ENCODE assay signal across 31 mouse cellular contexts in the genomic region with DNA sequence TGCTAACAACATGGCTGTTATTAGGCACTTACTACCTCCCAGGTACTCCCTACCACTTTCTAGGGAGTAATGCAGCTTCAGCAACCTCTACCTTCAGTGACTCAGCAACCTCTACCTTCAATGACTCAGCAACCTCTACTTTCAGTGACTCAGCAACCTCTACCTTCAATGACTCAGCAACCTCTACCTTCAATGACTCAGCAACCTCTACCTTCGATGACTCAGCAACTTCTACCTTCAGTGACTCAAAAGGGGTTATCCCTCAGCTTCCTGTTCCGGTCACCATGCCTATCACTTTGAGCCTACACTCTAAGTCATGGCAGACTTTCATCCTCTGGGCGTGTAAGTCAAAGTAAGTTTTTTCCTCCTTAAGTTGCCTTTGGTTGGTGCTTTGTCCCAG. TPM values are rescaled to one million over a fixed set of nuclear protein-coding genes. Genes with fewer than 3 reads are reported as not detected.
A peak's percentile ranks its signal among the peaks of the same experiment; 100 is the strongest.
DNase-seq lines count a peak whose midpoint lies in the region; ATAC-seq and TF ChIP-seq lines count a peak whose summit lies in the region.
"Had no signal": no experiment of that assay in that cellular context is flagged by ENCODE, and none has a peak within 500 bp of the region (broad histone marks: within the 10 kb centered on the region; RNA-seq: fewer than 3 reads in every experiment).

No protein-coding gene starts in this region.

- H3K4me1 ChIP-seq in ES-Bruce4 (ENCODE audit: control insufficient read depth, insufficient read depth, low read length): no peaks in the 10 kb centered on the region
- H3K4me1 ChIP-seq: embryonic facial prominence, embryonic 13.5 days; forebrain, embryonic 12.5 days; hindbrain, embryonic 15.5 days; limb, embryonic 12.5 days; liver, embryonic 12.5 days had no signal

- peak overlapping the region; percentile 28; the same call in 1 of the 2 replicates for H3K27ac ChIP-seq in ES-Bruce4 (ENCODE audit: insufficient read depth, low read length)
- H3K27ac ChIP-seq: embryonic facial prominence, embryonic 13.5 days; forebrain, embryonic 12.5 days; heart, embryonic 15.5 days; hindbrain, embryonic 15.5 days; intestine, embryonic 15.5 days; kidney, embryonic 15.5 days; limb, embryonic 12.5 days; liver, embryonic 12.5 days had no signal

- no peak for TF ChIP-seq CTCF in ES-Bruce4 (IDR thresholded peaks at IDR 0.05; ENCODE audit: low read depth, low read length)

- no peak overlapping the region for H3K9ac ChIP-seq in ES-Bruce4 (ENCODE audit: low read depth, poor library complexity, severe bottlenecking)
- H3K9ac ChIP-seq: embryonic facial prominence, embryonic 13.5 days; forebrain, embryonic 12.5 days; heart, embryonic 15.5 days; hindbrain, embryonic 15.5 days; intestine, embryonic 15.5 days; kidney, embryonic 15.5 days; limb, embryonic 12.5 days; liver, embryonic 12.5 days had no signal

- TF ChIP-seq POLR2A in ES-Bruce4 (IDR thresholded peaks at IDR 0.05; ENCODE audit: insufficient read depth, low read length): no peak

- H3K4me3 ChIP-seq in ES-Bruce4 (ENCODE audit: low read depth, low read length): no peak overlapping the region
- H3K4me3 ChIP-seq: embryonic facial prominence, embryonic 13.5 days; erythroblast, embryonic 14.5 days; forebrain, embryonic 12.5 days; heart, embryonic 15.5 days; hindbrain, embryonic 15.5 days; intestine, embryonic 15.5 days; kidney, embryonic 15.5 days; limb, embryonic 12.5 days; liver, embryonic 12.5 days had no signal

- H3K27me3 ChIP-seq in ES-Bruce4 (ENCODE audit: control insufficient read depth, insufficient read depth, low read length, poor library complexity, severe bottlenecking): no peaks in the 10 kb centered on the region
- H3K27me3 ChIP-seq: embryonic facial prominence, embryonic 13.5 days; forebrain, embryonic 12.5 days; hindbrain, embryonic 15.5 days; intestine, embryonic 15.5 days; kidney, embryonic 15.5 days; limb, embryonic 12.5 days; liver, embryonic 12.5 days had no signal

- peak; percentile 12 for DNase-seq in CD4-positive, CD25-positive, alpha-beta regulatory T cell, adult 2 months (ENCODE audit: low read depth, low spot score)
- peak; percentile 5 for DNase-seq in c-Kit-negative CD71-positive TER-119-positive erythroid progenitor cells, embryonic 14.5 days (ENCODE audit: low read depth, low spot score)
- DNase-seq in layer of hippocampus, adult 8-10 months (ENCODE audit: low spot score in 2 of 2): no peak
- DNase-seq in right cerebral cortex, adult 18-20 months: no peak
- no peak for DNase-seq in right cerebral cortex, postnatal 14 days
- DNase-seq: adrenal gland, postnatal 14 days; cerebellum, adult 9-11 months; heart, postnatal 4 days; kidney, postnatal 36 days; lung, adult 18-20 months; midbrain, embryonic 14.5 days; right cerebral cortex, postnatal 4 days; thymus, postnatal 14 days had no signal

- no peak for ATAC-seq in CD4-positive, CD25-positive, alpha-beta regulatory T cell, adult 4 months
- peak; percentile 49 for ATAC-seq in megakaryocyte progenitor cell, adult 5-6 weeks (replicated peaks; ENCODE audit: poor library complexity)
- ATAC-seq: intestine, embryonic 15.5 days; liver, embryonic 12.5 days had no signal

- H3K9me3 ChIP-seq in ES-Bruce4 (replicated peaks; ENCODE audit: control insufficient read depth, insufficient read depth, low read length, poor library complexity, severe bottlenecking): peaks cover 8% of the 10 kb centered on the region
- H3K9me3 ChIP-seq: embryonic facial prominence, embryonic 13.5 days; heart, embryonic 15.5 days; hindbrain, embryonic 15.5 days; kidney, embryonic 15.5 days; liver, embryonic 12.5 days had no signal

- no peak for TF ChIP-seq EP300 in ES-Bruce4 (IDR thresholded peaks at IDR 0.05; ENCODE audit: insufficient read depth, low read depth, low read length)

- no peaks in the 10 kb centered on the region for H3K36me3 ChIP-seq in ES-Bruce4 (ENCODE audit: control insufficient read depth, insufficient read depth, low read length, poor library complexity, severe bottlenecking)
- H3K36me3 ChIP-seq: embryonic facial prominence, embryonic 13.5 days; forebrain, embryonic 12.5 days; heart, embryonic 15.5 days; hindbrain, embryonic 15.5 days; intestine, embryonic 15.5 days; kidney, embryonic 15.5 days; limb, embryonic 12.5 days; liver, embryonic 12.5 days had no signal

RNA-seq across cellular contexts. Expression of gene Serpina11, which starts 10.8 kb away (rescaled TPM):
- not detected for polyA plus RNA-seq in CD4-positive, CD25-positive, alpha-beta regulatory T cell, adult 4 months (2017; shearing (Covaris generic))
- polyA plus RNA-seq in ES-Bruce4 (2011; ENCODE audit: insufficient read depth, insufficient read length, low read depth, missing spikeins): not detected in 2 replicates
- 0.22 TPM in 1 of 2 replicates, not detected in the other for total RNA-seq in megakaryocyte progenitor cell, adult 5-6 weeks (2015)
- not detected in 2 replicates for total RNA-seq in megakaryocyte progenitor cell, adult 5-6 weeks (2017)
- not detected for total RNA-seq in layer of hippocampus, adult 8-10 months (2022)
- total RNA-seq: heart, postnatal 4 days; left cerebral cortex, postnatal 14 days; megakaryocyte-erythroid progenitor cell, adult 5-6 weeks had no signal
- polyA plus RNA-seq: brain, embryonic 14.5 days; embryonic facial prominence, embryonic 13.5 days; erythroblast, embryonic 14.5 days; forebrain, embryonic 12.5 days; heart, embryonic 15.5 days; hindbrain, embryonic 15.5 days; kidney, embryonic 15.5 days; limb, embryonic 12.5 days; midbrain, embryonic 14.5 days; neural tube, embryonic 11.5 days; stomach, embryonic 14.5 days had no signal

RNA-seq across cellular contexts. Expression of gene Serpina9, which starts 13.0 kb away (rescaled TPM):
- polyA plus RNA-seq in CD4-positive, CD25-positive, alpha-beta regulatory T cell, adult 4 months (2017; shearing (Covaris generic)): 1 to 10 TPM; 1.8 to 4.8 TPM
- polyA plus RNA-seq in ES-Bruce4 (2011; ENCODE audit: insufficient read depth, insufficient read length, low read depth, missing spikeins): not detected in 2 replicates
- not detected in 2 replicates for total RNA-seq in megakaryocyte progenitor cell, adult 5-6 weeks (2015)
- total RNA-seq in megakaryocyte progenitor cell, adult 5-6 weeks (2017): not detected in 2 replicates
- total RNA-seq in layer of hippocampus, adult 8-10 months (2022): under 1 TPM; 0.10 to 0.32 (median 0.14) TPM
- total RNA-seq: gastrocnemius, postnatal 4 days; heart, postnatal 4 days; megakaryocyte-erythroid progenitor cell, adult 5-6 weeks had no signal
- polyA plus RNA-seq: erythroblast, embryonic 14.5 days; forebrain, embryonic 12.5 days; intestine, embryonic 15.5 days; kidney, embryonic 15.5 days; limb, embryonic 12.5 days; liver, embryonic 12.5 days; midbrain, embryonic 14.5 days; neural tube, embryonic 11.5 days; stomach, embryonic 14.5 days had no signal

RNA-seq across cellular contexts. Expression of gene Serpina1e, which starts 41.8 kb away (rescaled TPM):
- not detected for polyA plus RNA-seq in CD4-positive, CD25-positive, alpha-beta regulatory T cell, adult 4 months (2017; shearing (Covaris generic))
- not detected in 2 replicates for polyA plus RNA-seq in ES-Bruce4 (2011; ENCODE audit: insufficient read depth, insufficient read length, low read depth, missing spikeins)
- total RNA-seq in megakaryocyte progenitor cell, adult 5-6 weeks (2015): not detected in 2 replicates
- total RNA-seq in megakaryocyte progenitor cell, adult 5-6 weeks (2017): not detected in 2 replicates
- total RNA-seq in layer of hippocampus, adult 8-10 months (2022): under 1 TPM in 1 of 4 experiments, not detected in 3; 0.34 TPM
- total RNA-seq: left cerebral cortex, postnatal 14 days; megakaryocyte-erythroid progenitor cell, adult 5-6 weeks had no signal
- polyA plus RNA-seq: embryonic facial prominence, embryonic 13.5 days; erythroblast, embryonic 14.5 days; forebrain, embryonic 12.5 days; limb, embryonic 12.5 days; midbrain, embryonic 14.5 days; neural tube, embryonic 11.5 days had no signal

RNA-seq across cellular contexts. Expression of gene Serpina12, which starts 43.6 kb away (rescaled TPM):
- under 1 TPM in 1 of 2 experiments, not detected in 1; 0.26 TPM for polyA plus RNA-seq in CD4-positive, CD25-positive, alpha-beta regulatory T cell, adult 4 months (2017; shearing (Covaris generic))
- polyA plus RNA-seq in ES-Bruce4 (2011; ENCODE audit: insufficient read depth, insufficient read length, low read depth, missing spikeins): not detected in 2 replicates
- total RNA-seq in megakaryocyte progenitor cell, adult 5-6 weeks (2015): 0.24 TPM in 1 of 2 replicates, not detected in the other
- total RNA-seq in megakaryocyte progenitor cell, adult 5-6 weeks (2017): 0.30 TPM in 1 of 2 replicates, not detected in the other
- total RNA-seq in layer of hippocampus, adult 8-10 months (2022): not detected
- total RNA-seq: gastrocnemius, postnatal 4 days; heart, postnatal 4 days; left cerebral cortex, postnatal 14 days had no signal
- polyA plus RNA-seq: brain, embryonic 14.5 days; embryonic facial prominence, embryonic 13.5 days; erythroblast, embryonic 14.5 days; forebrain, embryonic 12.5 days; heart, embryonic 15.5 days; hindbrain, embryonic 15.5 days; intestine, embryonic 15.5 days; kidney, embryonic 15.5 days; limb, embryonic 12.5 days; liver, embryonic 12.5 days; midbrain, embryonic 14.5 days; neural tube, embryonic 11.5 days; stomach, embryonic 14.5 days had no signal

Comparison
In these comparisons a context has a peak if more than half of its experiments do, and no peak if none do; other contexts are left out.
1. DNase-seq: peak in CD4-positive, CD25-positive, alpha-beta regulatory T cell, adult 2 months (single experiment) and c-Kit-negative CD71-positive TER-119-positive erythroid progenitor cells, embryonic 14.5 days (single experiment); none in layer of hippocampus, adult 8-10 months (0 of 2), right cerebral cortex, adult 18-20 months (single experiment) and right cerebral cortex, postnatal 14 days (single experiment).